Mouse (Mus musculus) neural tube, embryonic 14.5 days (tissue): ENCODE results near the gene Coro1c. TPM values are rescaled to one million over a fixed set of nuclear protein-coding genes. Genes with fewer than 3 reads are reported as not detected.
A peak's percentile ranks its signal among the peaks of the same experiment; 100 is the strongest.

Source experiments
- ATAC-seq: fragments of 200-750 bp; cut with Nextera tagmentation; 2 replicates; pipeline ENCODE4 v1.8.0; 2017; ENCODE audit warnings: low read depth, mild to moderate bottlenecking, moderate TSS enrichment, moderate library complexity
- H3K27ac ChIP-seq: fragments of 300-500 bp; sonication (generic); 2 replicates; pipeline ENCODE4 v1.5.1; 2014; ENCODE audit warnings: low read depth, mild to moderate bottlenecking, control low read depth, low read length, moderate library complexity, mixed read lengths
- H3K27me3 ChIP-seq: fragments of 300-500 bp; sonication (generic); 2 replicates; pipeline ENCODE4 v1.6.1; 2014; ENCODE audit warnings: low read length; ENCODE audit not compliant: control insufficient read depth, insufficient read depth
- H3K36me3 ChIP-seq: fragments of 300-500 bp; sonication (generic); 2 replicates; pipeline ENCODE4 v1.6.1; 2014; ENCODE audit warnings: low read length, mixed read lengths; ENCODE audit not compliant: control insufficient read depth, insufficient read depth
- H3K4me1 ChIP-seq: fragments of 300-500 bp; sonication (generic); 2 replicates; pipeline ENCODE4 v1.6.1; 2014; ENCODE audit warnings: low read length; ENCODE audit not compliant: control insufficient read depth, insufficient read depth
- H3K4me2 ChIP-seq: fragments of 300-500 bp; sonication (generic); 2 replicates; pipeline ENCODE4 v1.6.1; 2014; ENCODE audit warnings: mild to moderate bottlenecking, low read depth, low read length, control low read depth
- H3K4me3 ChIP-seq: fragments of 300-500 bp; sonication (generic); 2 replicates; pipeline ENCODE4 v1.5.1; 2014; ENCODE audit warnings: low read depth, low read length, control low read depth, mixed read lengths
- H3K9ac ChIP-seq: fragments of 300-500 bp; sonication (generic); replicated peaks from 2 replicates; pipeline ENCODE4 v1.6.1; 2014; ENCODE audit warnings: low read depth, mild to moderate bottlenecking, control low read depth, low read length, mixed read lengths
- H3K9me3 ChIP-seq: fragments of 300-500 bp; sonication (generic); 2 replicates; pipeline ENCODE4 v1.6.1; 2016; ENCODE audit warnings: low read length; ENCODE audit not compliant: control insufficient read depth
- WGBS: fragments of 180-500 bp; shearing (Covaris S2); extraction: QIAGEN DNeasy Blood & Tissue Kit; methylation state at CpG from one replicate; pipeline ENCODE4 v1.1.7; 2014; 5-methylcytosine and 5-hydroxymethylcytosine counted together
- polyA plus RNA-seq: library from polyadenylated mRNA; unstranded; fragments of >200 nt; fragmentation: Nextera tagmentation; extraction: Ambion mirVana; gene quantifications from 2 replicates; pipeline ENCODE4 v1.2.1, GENCODE M21; 2014

Coro1c gene
- polyA plus RNA-seq, 1 experiment from 2014 or later, result 148 TPM

DNA sequence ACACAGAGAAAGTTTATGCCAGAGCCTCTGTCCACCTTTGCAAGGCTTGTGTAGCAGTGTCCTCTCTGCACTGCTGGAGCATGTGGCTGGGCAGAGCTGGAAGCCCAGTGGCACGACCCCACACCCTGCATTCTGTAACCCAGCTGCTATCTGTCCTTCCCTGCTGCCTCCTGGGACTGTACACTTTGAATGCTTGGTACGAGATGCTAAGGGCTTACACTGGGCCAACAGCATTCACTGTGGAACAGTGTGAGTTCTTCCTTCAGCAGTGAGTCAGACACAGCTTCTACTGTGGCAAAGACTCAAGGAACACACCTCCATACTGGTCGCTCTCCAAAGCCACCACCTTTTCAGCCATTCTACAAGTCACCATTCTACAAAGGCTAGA, 25.2 kb downstream of the Coro1c start:
- Histone ChIP-seq H3K4me2 (no peak overlapping the region), H3K4me3 (no peak overlapping the region), H3K36me3 (peaks cover 12% of the 10 kb centered on the region; the same call in 1 of the 2 replicates), H3K9me3 (no peaks in the 10 kb centered on the region), H3K4me1 (peaks cover 23% of the 10 kb centered on the region), H3K27ac (peak overlapping the region; percentile 81), H3K9ac (no peak overlapping the region), H3K27me3 (no peaks in the 10 kb centered on the region)
- 35% methylated on average over 3 of the region's 3 CpGs for WGBS
- peak; percentile 19; the same call in 1 of the 2 replicates for ATAC-seq

- H3K9ac ChIP-seq, result peak overlapping the region; percentile 28; the same call in 1 of the 2 replicates
- peaks cover 23% of the 10 kb centered on the region for H3K4me1 ChIP-seq
- no peak for ATAC-seq
- peak overlapping the region; percentile 81 for H3K27ac ChIP-seq
- peaks cover 15% of the 10 kb centered on the region; the same call in 1 of the 2 replicates for H3K36me3 ChIP-seq
- 35% methylated on average over 15 of the region's 15 CpGs for WGBS
- H3K4me3 ChIP-seq, result no peak overlapping the region
- H3K9me3 ChIP-seq, result no peaks in the 10 kb centered on the region
- H3K4me2 ChIP-seq, result no peak overlapping the region
- no peaks in the 10 kb centered on the region for H3K27me3 ChIP-seq
These were observed 25.8 kb downstream of the Coro1c start for GRCm38 (mm10) chr5:113882566-113883383.

GRCm38 (mm10) chr5:113881136-113881535, 27.4 kb downstream of the Coro1c start:
- peaks cover 23% of the 10 kb centered on the region for H3K4me1 ChIP-seq
- H3K36me3 ChIP-seq, result peaks cover 15% of the 10 kb centered on the region; the same call in 1 of the 2 replicates
- ATAC-seq, result no peak
- H3K27ac ChIP-seq, result no peak overlapping the region
- WGBS, result 93% methylated on average over 14 of the region's 14 CpGs
- no peak overlapping the region for H3K9ac ChIP-seq
- H3K9me3 ChIP-seq, result no peaks in the 10 kb centered on the region
- H3K4me3 ChIP-seq, result no peak overlapping the region
- H3K4me2 ChIP-seq, result no peak overlapping the region
- H3K27me3 ChIP-seq, result no peaks in the 10 kb centered on the region

GRCm38 (mm10) chr5:113878943-113879617, 29.5 kb downstream of the Coro1c start:
- Histone ChIP-seq H3K4me2 (no peak overlapping the region), H3K27me3 (no peaks in the 10 kb centered on the region), H3K27ac (no peak overlapping the region), H3K9me3 (no peaks in the 10 kb centered on the region), H3K4me1 (peaks cover 29% of the 10 kb centered on the region), H3K4me3 (no peak overlapping the region), H3K36me3 (peaks cover 15% of the 10 kb centered on the region; the same call in 1 of the 2 replicates), H3K9ac (no peak overlapping the region)
- WGBS, result 89% methylated on average over 17 of the region's 17 CpGs
- no peak for ATAC-seq

DNA sequence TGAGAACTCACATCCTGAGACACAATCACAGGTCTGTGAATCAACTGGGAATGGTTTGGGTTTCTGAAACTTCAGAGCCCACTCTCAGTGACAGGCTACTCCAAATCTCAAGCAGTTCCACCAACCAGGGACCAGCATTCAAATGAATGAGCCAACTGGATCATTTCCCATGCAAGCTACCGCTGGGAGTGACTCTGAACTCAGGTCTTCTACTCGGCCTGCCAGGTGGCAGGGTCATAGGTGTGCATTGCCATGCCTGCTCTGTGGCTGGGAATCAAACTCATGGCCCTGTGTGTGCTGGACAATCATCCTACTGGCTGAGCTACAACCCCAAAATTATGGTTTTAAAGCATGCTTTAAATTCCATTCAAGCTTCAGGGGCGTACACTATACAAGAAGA, 31.0 kb downstream of the Coro1c start:
- Histone ChIP-seq H3K4me3 (no peak overlapping the region), H3K36me3 (peaks cover 15% of the 10 kb centered on the region; the same call in 1 of the 2 replicates), H3K4me1 (peaks cover 27% of the 10 kb centered on the region), H3K27ac (no peak overlapping the region), H3K9ac (no peak overlapping the region), H3K27me3 (no peaks in the 10 kb centered on the region), H3K4me2 (no peak overlapping the region), H3K9me3 (no peaks in the 10 kb centered on the region)
- WGBS, result 48% methylated on average over 3 of the region's 3 CpGs
- no peak for ATAC-seq

- Histone ChIP-seq H3K9ac (no peak overlapping the region), H3K4me3 (no peak overlapping the region), H3K4me1 (peaks cover 35% of the 10 kb centered on the region), H3K36me3 (peaks cover 9% of the 10 kb centered on the region; the same call in 1 of the 2 replicates), H3K27me3 (no peaks in the 10 kb centered on the region), H3K27ac (no peak overlapping the region), H3K9me3 (no peaks in the 10 kb centered on the region), H3K4me2 (no peak overlapping the region)
- ATAC-seq, result no peak
- 86% methylated on average over 7 of the region's 7 CpGs for WGBS
These were observed 32.4 kb downstream of the Coro1c start for GRCm38 (mm10) chr5:113876176-113876575.

GRCm38 (mm10) chr5:113875625-113876024, 32.9 kb downstream of the Coro1c start:
- Histone ChIP-seq H3K4me2 (no peak overlapping the region), H3K36me3 (peaks cover 7% of the 10 kb centered on the region; the same call in 1 of the 2 replicates), H3K27me3 (no peaks in the 10 kb centered on the region), H3K9me3 (no peaks in the 10 kb centered on the region), H3K4me1 (peaks cover 41% of the 10 kb centered on the region), H3K4me3 (no peak overlapping the region), H3K27ac (no peak overlapping the region), H3K9ac (no peak overlapping the region)
- no peak for ATAC-seq
- 94% methylated on average over 4 of the region's 4 CpGs for WGBS

- peak overlapping the region; percentile 19 for H3K4me3 ChIP-seq
- ATAC-seq, result no peak
- H3K4me2 ChIP-seq, result peak overlapping the region; percentile 43
- H3K36me3 ChIP-seq, result 0 out of 2 replicates have a peak, but pooled peaks cover 2% of the 10 kb centered on the region
- H3K9me3 ChIP-seq, result no peaks in the 10 kb centered on the region
- H3K4me1 ChIP-seq, result peaks cover 54% of the 10 kb centered on the region
- H3K9ac ChIP-seq, result peak overlapping the region; percentile 50
- 32% methylated on average over 19 of the region's 19 CpGs for WGBS
- H3K27me3 ChIP-seq, result no peaks in the 10 kb centered on the region
- H3K27ac ChIP-seq, result peak overlapping the region; percentile 99
These were observed 34.2 kb downstream of the Coro1c start for GRCm38 (mm10) chr5:113874063-113875024.
